Mouse (Mus musculus) cerebellum, adult 9-11 months (tissue): ENCODE data around the gene Ccser2.
"Not testable (repeated sequence)": the region's sequence is repeated elsewhere in the genome, so short reads cannot be mapped to it uniquely, and the experiment has no call there.

Source experiments
- DNase-seq: peaks from one replicate; pipeline ENCODE4 v3.0.0; 2022

Ccser2 gene

GRCm38 (mm10) chr14:36968628-36969147 is at the start of gene Ccser2:
Ccser2 (minus strand) TSS chr14:36968777.
- peak; percentile 98 for DNase-seq

- no peak for DNase-seq
Observed at GRCm38 (mm10) chr14:37015894-37016293, 47.3 kb upstream of the Ccser2 start.

GRCm38 (mm10) chr14:37013644-37014043 is 45.1 kb upstream of the Ccser2 start:
- no peak for DNase-seq

- DNase-seq, result no peak
Observed at GRCm38 (mm10) chr14:37009686-37010085, 41.1 kb upstream of the Ccser2 start.

- no peak for DNase-seq
Observed at GRCm38 (mm10) chr14:37006489-37006888, 37.9 kb upstream of the Ccser2 start.

DNA sequence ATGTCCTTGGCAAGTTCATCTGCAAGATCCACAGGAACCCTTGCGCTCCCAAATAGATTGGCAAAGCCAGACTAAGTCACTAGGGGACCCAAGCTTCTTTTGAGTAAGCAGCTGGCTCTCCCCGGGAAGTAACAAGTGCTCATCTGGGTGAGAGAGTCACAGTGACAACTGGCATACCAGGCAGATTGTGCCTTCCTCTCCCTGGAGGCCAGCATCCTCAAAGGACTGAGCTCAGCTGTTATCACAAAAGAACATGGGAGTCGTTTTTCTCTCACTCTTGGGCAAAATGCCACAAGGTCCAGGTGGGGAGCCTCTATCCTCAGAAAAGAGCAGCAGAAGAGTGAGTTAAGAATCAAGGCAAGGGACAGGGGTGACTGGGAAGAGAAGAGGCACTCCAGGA is 37.3 kb upstream of the Ccser2 start:
- DNase-seq, result no peak

- DNase-seq, result no peak
Observed at GRCm38 (mm10) chr14:37003431-37004095, 35.0 kb upstream of the Ccser2 start.

DNA sequence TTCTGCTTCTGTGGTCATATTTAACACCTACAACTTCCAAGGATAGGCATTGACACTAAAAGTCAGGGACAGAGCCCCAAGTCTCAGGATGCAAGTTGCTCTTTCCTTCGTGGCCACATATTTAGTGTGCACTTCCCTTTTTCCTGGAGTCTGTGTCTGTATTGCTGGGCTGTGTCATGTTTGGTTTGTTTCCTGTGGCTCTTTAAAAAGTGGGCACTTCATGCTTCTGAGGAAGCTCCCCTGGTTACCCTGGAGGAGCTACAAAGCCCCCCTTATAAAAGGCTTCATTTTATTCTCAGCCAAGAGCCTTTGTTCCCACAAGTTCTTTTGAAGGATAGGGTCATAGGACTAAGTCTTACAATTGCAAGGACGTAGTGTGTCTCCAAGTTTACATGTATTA is 34.3 kb upstream of the Ccser2 start:
- DNase-seq, result no peak

DNA sequence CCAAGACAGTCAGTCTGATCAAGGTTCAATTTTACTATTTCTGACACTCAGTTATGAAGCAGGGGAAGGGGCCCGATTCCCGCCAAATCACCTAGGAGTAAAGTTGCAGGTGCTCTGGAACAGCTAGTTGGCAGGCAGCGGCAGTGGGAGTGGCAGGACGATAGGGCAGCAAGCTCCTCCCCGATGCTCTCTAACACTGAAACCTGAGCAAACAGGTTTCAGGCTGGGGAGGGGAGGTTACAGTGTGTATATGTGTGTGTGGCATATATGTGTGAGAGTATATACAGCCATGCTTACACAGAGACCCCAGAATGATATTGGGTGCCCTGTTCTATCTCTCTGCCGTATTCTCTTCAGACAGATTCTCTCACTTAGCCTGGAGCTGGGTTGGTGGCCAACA is 32.2 kb upstream of the Ccser2 start:
- not testable (repeated sequence) for DNase-seq

GRCm38 (mm10) chr14:36989784-36990183 is 21.2 kb upstream of the Ccser2 start:
- no peak for DNase-seq

- no peak for DNase-seq
Observed at GRCm38 (mm10) chr14:36985693-36986092, 17.1 kb upstream of the Ccser2 start.

DNA sequence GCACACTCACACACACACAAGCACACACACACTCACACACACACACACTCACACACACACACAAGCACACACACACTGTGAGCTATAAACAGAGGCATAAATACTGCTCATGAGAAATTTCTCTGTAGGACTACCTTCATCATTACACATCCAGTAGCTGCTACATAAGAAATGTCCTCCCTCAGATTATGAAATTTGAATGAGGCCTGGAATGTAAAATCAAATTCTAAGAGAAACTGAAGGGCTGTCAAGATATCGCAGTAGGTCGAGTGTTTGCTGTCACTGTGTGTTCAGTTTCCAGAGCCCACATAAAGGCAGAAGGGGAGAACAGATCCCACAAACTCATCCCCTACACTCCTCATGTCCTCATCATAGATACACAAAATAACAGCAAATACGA is 6.4 kb upstream of the Ccser2 start:
- DNase-seq, result no peak

- DNase-seq, result no peak
Observed at GRCm38 (mm10) chr14:36971211-36971610, 2.6 kb upstream of the Ccser2 start.

DNA sequence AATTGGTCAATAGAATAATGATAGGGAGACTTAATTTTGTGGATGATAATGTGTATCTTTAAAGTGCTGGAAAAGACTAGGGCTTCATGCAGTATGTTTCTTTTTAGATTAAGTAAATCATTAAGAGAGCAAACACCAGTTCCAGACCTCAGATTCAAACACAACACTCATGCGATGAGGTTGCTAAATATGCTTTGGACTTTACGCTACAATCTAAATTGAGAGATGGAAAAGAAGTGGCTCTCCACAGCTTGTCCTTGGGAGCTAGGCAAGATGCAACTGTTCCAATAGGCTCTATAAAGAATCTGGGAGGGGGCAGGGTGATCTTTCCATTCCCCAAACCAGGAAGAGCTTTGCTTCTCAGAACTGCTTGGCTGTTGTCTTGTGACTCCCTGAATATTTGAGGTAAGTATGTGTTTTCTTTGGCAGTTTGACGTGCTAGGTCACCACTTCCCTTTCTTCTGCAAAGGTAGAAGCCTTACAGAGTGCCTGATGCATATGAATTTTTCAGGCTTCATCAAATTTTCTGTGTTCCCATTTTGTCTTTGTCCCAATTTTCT is 1.4 kb upstream of the Ccser2 start:
- no peak for DNase-seq

DNA sequence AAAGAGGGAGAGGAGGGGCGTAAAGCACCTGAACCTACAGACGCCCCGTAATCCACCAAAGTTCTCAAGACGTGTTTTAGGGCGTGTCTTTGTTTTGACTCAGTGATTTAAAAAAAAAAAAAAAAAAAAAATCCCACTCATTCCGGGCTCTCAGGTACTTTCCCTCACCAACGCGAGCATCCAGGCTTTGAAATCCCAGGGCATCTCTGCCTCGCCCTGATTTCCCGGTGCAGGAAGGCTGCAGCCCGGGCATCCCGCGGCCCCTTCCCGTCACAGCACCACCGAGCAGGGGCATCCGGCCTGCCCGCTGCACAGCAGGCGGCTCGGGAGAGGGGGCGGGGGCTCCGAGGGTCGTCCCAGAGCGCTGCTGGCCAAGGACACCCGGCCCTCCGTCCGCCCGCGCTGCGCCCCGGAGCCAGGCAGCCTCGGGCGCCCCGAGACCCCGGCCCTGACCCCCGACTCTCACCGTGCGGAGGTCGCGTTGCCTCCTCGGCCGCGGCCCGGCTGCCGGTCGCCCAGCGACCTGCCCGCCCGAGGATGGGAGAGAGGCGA is 425 bp downstream of the Ccser2 start:
- DNase-seq, result no peak

DNA sequence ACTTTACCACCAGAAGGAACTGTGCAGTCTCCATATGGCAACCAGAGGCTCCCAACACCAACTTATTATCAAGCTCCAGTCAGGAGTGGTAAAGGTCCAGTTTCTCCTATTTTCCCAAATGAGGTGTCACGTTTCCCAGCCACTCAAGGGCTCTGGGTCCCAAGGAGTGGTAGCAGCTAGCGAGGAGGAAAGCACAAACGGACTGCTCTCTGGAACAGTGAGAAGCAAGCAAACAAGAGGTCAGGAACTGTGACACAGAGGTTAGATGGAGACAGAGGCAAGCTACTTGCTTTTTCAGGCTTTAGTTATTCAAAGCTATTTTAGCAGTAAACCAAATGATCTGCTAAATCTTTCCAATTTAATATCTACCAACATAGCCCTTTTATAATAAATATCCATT is 3.2 kb downstream of the Ccser2 start:
- no peak for DNase-seq

GRCm38 (mm10) chr14:36962477-36962876 is 6.1 kb downstream of the Ccser2 start:
- DNase-seq, result no peak

GRCm38 (mm10) chr14:36957719-36958118 is 10.9 kb downstream of the Ccser2 start:
- peak; percentile 28 for DNase-seq

- no peak for DNase-seq
Observed at GRCm38 (mm10) chr14:36957261-36957660, 11.3 kb downstream of the Ccser2 start.

GRCm38 (mm10) chr14:36956717-36957116 is 11.9 kb downstream of the Ccser2 start:
- DNase-seq, result no peak

- no peak for DNase-seq
Observed at GRCm38 (mm10) chr14:36952687-36953426, 15.7 kb downstream of the Ccser2 start.

DNA sequence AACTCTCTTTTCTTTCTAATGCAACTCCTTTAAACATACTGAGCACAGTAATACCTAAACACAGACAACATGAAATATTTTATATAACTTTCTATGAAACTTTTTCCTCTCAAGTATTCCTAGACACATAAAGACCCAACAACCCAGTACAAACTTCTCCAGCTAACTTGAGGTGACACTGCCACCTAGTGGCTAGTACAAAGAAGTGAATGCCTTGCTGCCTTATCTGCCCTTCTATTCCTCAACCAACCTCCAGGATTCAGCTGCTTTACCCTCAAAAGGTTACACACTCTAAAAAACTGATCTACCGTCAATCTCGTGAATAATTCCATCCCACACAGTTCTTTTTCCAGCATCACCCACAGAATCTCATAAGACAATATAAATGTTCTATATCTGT is 16.4 kb downstream of the Ccser2 start:
- DNase-seq, result no peak

DNA sequence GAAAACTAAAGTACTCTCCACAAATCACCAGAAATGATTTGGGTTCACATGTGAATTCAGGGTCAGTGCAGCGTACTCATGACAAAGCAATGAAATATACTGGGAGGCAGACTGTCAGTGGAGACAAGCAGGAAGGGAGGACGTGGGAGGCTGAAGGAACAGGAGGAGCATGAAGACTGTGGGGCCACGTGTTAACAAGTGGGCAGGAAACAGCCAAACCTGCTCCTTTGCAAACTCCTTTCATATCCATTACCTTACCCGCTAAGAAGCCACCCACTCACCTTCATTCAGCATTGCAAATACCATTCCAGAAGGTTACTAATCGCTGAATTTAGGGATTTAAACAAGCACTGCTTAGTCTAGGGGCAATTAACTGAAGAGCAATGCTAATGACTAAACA is 25.9 kb downstream of the Ccser2 start:
- DNase-seq, result no peak

GRCm38 (mm10) chr14:36937941-36938340 is 30.6 kb downstream of the Ccser2 start:
- no peak for DNase-seq
